Mouse (Mus musculus) adrenal gland, postnatal 4 days (tissue): Measurements from ENCODE around the gene Syt1. TPM values are rescaled to one million over a fixed set of nuclear protein-coding genes. Genes with fewer than 3 reads are reported as not detected.

Experiments
- DNase-seq, 2 experiments: peaks; one replicate each; pipeline ENCODE4 v3.0.0; 2021 to 2022; ENCODE audit warnings: low spot score in 2 of 2, mixed read lengths in 2 of 2
- total RNA-seq, 2 experiments: library from RNA; stranded (reverse); gene quantifications; 2 replicates each; pipeline ENCODE4 v1.2.3; 2021

Syt1 gene
- total RNA-seq, 2 experiments from 2014 or later = 24.9 to 30.7 TPM

DNA sequence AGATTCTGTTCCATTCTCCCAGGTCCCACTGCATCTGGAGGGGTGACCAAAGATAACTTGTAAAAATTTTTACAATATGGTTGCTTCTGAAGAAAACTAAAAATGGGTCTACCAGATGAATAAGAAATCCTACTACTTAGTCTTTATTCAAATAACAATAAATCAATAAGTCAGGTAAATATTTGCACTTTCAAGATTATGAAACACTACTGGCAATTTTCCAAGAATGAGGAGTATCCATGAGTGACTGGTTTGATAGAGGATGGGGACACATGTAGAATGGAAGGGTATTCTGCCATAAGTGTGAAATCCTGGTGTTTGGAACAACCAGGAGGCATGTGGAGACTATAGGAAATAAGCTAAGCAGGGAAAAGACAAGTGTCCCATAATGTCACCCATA lies 124.0 kb downstream of the Syt1 start:
- DNase-seq = no peak

DNA sequence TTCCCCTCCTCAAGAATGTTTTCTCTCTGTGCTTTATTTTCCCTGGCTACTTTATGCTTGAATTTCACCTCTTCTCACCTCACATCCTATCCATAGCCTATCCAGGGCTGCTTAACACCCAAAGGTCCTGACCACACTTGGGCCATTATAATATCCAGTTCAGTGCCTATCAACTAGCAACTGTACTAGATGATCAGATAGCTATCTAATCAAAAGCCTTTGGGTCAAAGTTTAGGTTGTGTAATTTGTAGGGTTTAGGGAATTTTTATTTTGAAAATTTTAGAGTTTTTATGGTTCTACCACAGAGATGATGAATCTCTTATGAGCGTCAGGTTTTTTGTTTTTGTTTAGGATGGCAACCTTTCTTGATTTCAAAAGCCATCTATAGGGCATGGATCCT lies 125.0 kb downstream of the Syt1 start:
- no peak for DNase-seq

DNA sequence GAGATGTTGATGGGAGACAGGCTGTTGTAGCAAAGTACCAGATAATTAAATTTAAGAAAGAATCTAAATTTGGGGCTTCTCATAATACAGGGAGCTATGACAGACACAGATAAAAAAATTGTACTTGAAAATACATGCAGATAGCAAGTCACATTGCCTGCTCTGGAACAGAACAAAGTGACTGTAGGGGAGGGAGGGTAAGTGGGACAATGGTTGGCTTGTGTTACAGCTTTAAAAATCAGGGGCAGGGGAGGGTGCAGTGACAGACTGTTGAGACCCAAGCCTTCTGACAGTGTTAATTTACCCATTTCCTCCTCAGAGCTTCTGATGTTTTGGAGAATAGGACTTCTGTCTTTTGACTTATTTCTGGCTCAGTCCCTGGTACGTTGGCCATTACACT lies 126.3 kb downstream of the Syt1 start:
- DNase-seq = no peak

DNA sequence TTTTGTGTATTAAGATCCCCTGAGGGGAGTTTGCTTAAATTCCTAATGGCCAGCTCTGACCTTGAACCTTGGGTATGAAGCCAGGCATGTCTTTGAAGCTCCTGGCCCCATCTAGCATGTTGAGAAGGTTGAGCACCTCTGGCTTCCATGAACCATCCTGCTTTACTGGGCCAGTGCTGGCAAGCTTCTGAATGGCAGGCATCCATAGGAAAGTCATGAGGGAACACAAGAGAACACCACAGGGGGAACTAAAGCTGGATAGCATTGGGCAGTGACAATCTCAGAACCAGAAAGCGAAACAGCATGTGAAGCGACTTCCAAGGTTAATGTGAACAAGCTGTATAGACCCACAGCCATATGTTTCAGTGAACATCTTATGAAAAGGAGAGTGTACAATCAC lies 130.4 kb downstream of the Syt1 start:
- no peak for DNase-seq

DNA sequence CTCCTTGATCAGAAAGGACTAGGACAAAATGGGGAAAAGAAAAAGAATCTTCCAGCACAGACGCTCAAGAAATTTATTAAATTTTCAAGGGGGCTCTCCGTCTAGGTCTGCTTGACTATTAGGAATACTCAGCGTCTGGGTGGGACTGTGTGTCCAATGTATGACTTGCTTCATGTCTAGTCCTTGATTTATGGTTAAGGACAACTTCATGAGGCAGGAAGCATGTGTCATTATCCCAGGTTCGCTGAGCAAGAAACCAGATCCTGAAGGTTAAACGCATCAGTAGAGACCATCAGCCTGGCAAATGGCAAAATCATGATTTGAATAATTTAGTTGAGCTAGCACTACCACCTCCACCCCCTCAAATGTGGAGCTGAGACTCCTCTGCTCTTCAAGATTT lies 135.1 kb downstream of the Syt1 start:
- DNase-seq = no peak

DNA sequence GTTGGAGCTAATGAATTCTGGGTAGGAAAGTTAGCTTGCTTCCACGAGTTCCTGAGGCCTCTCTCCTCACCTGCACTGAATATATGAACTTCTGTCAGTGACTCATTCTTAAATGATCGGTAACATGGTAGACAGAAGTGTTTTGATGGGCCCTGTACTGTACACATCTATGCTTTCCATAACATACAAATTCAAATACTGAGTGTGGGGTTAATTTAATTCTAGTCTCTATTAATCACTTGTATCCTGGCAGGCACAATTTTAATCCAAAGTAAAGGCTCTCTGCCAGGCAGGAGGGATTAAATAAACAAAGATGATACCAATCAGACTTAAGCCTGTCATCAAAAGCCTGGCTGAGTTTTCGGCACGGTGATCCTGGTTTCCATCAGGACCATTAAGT lies 136.1 kb downstream of the Syt1 start:
- no peak for DNase-seq

DNA sequence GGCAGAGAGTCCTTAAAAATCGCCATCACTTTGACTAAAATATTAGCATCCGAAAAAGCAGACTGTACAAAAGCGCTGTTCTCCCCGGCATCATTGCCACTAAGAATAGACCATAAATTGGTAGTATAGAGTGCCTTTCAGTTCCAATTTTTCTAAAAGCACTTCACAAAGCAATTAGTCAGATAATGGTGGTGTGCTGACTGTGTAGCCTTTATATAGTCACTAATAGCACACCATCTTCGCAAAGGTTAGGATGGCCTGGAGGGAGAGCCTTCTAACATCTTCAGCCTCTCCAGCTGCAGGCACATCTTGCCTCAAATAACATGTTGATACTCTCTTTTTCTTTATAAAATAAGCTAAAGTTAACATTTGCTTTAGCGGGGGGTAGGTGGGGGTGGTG lies 138.4 kb downstream of the Syt1 start:
- DNase-seq = no peak

DNA sequence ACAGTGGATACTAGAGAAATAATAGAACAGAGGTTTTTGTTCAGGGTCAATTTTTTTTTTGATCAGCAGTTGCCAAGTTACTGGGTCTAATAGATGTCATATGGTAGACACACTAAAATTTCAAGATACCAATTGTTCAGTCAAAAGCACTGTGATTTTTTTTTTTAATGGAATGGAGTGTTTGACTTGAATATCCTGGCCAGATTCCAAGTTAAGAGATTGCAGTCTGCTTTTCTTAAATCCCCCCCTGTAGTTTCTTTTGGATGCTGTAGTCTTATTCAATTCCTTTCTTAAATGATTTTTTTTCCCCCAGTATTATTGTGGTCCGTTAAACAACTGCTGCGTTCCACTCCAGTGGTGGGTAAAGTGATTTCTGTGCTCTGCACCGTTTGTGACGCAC lies 140.2 kb downstream of the Syt1 start:
- no peak for DNase-seq

DNA sequence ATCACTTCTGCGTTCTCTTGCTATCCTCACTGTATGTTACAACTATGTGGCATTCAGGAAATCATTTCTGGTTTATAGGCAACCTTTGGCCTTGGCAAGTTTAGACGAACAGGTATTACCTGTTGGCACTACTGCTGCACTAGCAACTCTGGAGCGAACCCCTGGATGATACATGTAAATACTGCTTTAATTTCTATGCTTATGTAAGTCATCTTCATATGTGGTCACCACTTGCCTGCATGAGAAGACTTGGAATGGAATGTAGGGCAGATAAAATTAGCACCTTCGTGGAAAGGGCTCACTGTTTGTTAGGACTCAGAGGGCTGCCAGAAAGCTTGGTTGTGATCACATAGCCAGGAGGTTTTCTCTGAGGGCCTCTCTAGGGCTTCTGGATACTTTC lies 142.6 kb downstream of the Syt1 start:
- no peak for DNase-seq

DNA sequence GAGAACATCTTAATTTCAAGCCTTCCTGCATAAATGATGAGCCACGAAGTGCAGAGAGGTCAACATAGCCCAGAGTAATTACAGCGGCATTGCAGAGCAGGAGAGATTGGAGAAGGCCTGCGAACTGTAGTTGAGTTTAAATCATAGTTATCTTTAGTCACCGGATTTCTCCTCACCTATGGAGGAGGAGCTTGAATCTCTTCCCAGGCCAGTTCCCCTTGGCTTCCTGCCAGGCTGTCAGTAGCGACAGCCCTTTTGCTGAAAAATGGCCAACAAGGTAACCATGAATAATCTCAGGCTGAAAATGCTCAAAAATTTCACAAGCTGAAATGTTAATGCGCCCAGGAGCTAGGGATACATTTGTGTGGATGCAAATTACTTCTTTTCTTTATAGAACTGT lies 143.6 kb downstream of the Syt1 start:
- DNase-seq = no peak

DNA sequence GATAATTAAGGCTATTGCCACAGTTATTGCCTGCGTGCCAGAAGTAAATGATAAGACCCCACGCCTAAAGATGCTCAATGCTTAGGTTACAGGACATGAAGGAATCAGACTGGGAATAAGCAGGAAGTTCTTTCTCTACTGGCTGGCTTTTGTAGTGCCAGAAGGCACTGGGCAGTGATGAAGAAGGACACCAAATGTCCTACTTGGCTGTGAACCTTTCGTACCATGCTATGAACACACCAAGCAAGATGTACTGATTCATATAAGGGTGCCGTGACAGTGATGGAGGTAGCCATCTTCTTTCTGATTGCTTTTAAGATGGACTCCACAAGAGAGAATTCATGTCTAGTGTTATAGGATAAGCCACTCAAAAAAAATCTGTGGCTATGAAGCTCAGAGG lies 145.2 kb downstream of the Syt1 start:
- no peak for DNase-seq

DNA sequence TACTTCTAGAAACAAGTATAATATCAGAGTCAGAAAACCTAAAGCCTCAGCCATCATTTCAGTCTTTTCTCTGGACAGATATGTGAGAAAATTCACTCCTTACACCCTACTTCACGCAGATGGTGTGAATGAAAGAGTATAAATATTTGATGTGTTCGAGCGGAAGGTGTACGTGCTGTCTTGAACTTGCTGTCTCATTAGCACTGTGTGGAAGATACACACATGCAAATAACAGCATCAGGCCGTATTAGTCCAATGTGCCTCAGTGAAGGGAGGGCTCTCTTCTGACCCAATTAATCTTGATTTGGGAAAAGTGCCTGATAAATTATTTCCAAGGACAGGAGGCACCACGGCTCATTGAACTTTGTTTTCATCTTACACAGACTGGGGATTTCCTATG lies 154.8 kb downstream of the Syt1 start:
- no peak for DNase-seq

DNA sequence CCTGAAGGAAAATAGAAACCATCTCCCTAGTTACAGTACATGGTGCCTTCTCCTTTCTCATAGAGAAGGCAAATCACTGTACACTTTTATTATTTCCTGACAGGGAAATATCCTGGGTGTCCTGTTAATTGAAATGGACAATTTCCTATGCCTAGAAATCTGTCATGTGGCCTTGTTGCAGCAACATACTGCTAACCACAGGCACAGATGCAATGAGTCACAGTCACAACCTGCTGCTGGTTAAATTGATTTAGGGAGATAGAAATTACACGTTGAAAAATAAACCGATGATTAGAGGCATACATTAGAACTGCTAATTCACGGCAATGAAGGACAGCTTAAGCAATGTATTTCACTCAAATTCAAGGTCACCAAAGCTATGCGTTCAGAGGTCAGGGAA lies 158.0 kb downstream of the Syt1 start:
- DNase-seq = no peak

DNA sequence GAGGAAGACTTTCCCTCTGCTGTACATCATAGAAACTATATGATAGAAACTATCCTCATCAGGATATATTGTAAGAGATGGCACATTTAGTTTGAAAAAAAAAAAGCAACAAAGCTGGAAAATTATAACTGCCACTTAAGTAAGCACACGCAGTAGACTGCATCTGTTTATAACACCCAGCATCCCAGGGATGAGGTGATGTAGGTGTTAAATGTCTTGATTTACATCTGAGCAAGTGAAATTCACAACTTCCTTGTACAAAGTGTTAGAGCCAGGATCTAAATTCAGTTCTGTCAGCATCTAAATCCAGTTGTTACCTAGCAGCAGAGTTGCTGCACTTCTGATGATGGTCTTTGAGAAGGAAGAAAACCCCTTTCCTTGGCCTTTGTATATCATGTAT lies 173.3 kb downstream of the Syt1 start:
- no peak for DNase-seq

DNA sequence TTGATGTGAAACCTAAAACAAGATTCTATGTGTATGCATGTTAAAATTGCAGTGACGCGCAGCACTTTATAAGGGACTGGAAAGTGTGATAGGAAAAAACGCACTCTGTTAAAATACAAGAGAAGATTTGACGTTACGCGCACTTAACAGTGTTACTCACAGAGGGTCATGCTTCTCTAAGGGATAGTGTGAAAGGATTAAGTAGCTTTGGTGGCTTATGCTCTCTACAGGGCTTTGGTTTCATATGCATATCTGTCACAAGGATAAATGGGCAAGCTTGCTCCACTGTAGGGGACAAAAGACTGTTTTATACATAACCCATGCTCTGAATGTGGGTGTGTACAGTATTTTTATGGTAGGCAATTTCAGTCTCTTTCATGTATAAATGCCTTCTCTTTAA lies 178.5 kb downstream of the Syt1 start:
- DNase-seq = no peak

DNA sequence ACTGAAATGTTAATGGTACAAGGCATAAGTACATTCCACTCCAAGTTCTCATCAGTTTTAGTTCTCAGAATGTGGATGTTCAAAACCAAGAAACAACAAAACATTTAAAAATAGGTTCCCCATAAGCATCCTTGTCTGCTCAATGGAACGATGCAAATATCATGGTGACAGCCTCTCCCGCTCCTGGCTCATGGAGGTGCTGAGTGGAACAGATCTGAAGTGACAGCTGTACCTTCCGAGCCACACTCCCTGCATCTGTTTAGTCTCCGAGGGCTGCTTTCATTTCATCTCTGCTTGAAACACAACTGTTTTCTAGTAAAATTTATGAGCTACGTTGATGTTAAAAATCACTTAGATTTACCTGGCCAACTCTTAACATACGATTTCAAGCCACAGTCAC lies 179.0 kb downstream of the Syt1 start:
- DNase-seq = no peak

DNA sequence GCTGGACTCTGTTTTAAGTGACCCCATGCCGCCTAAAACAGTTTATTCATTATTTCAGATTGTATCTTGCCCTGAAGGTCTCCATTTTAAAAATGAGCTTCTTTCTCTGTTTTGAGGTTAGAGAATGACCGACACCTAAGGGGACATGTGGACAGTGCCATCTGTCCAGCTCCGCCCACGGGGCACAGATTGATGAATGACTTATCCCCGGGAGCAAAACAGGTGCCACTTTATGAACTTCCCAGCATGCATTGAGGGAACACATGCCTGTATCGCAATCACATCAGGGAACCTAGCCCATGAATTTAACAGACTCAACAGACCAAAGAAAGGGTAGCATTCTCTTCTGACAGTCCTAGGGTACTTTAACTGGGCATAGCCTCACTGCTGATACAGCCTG lies 188.5 kb downstream of the Syt1 start:
- DNase-seq = no peak

DNA sequence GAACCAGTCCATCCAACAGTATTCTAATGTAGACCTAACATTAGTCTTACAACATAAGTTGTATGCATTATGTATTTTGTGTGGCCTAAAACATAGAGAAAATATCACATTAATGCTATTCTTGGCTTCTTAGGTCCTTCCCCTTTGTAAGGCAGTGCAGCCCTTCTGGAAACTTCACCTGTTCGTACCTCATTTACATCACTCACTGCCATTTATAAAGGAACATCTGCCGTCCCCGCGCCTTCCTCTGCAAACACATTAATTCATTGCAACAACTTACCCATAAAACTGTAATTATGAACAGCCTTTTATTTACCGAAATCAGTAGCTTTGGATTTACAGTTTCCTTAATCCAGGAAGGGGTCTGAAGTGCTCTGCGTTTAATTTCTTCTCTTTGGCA lies 195.4 kb downstream of the Syt1 start:
- DNase-seq = no peak

DNA sequence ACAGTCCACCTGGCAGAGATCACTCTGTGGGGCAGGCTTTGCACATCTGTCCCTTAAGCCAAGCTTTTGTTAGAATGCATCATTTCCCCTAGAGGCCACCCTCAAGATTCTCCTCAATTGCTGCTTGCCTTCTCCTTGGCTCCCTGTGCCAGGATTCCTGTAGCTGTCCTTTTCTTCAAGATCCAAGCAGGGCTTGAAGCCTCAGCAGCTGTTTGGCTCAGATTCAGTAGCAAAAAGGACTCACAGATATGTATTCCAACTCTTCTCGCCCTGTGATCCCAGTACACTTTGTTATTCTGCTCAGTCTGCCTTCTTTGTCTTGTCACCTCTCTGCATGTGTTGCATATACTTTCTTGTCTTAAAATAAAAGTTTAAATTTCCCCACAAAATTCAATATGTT lies 206.4 kb downstream of the Syt1 start:
- no peak for DNase-seq

DNA sequence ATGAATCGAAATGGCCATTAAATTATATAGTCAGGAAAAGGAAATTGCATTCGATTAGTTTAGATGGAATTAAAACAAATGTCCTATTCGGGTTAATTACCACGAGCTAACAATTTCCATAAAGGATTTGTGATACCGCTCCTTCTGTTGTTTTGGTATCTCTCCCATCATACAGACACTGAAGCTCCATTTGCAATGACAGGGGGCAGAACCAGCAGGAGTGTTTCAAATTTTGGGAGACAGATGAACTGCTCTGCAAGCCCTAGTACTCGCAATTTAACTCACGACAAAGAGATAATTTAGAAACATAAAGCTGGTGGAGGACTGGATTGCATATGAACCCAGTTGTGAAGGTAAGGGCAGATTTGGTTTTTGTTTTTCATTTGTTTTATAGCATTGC lies 210.0 kb downstream of the Syt1 start:
- no peak for DNase-seq

DNA sequence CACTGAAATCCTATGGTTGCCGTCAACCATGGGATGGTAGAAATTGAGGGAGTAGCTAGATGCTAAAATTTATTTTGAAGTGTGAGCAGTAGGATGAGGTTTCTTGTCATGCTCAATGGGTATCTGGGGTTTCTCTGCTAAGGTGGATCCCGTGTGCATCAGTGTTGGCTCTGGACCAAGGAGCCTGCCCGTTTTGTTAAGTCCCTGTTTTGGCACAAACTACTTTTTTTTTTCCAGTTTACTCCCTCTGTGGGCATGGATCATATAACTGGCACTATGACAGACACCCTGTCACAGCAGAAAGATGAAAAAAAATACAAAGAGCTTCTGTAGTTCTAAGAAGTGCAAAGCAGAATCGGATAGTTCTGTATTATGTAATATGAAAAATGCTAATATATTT lies 212.0 kb downstream of the Syt1 start:
- DNase-seq = no peak

DNA sequence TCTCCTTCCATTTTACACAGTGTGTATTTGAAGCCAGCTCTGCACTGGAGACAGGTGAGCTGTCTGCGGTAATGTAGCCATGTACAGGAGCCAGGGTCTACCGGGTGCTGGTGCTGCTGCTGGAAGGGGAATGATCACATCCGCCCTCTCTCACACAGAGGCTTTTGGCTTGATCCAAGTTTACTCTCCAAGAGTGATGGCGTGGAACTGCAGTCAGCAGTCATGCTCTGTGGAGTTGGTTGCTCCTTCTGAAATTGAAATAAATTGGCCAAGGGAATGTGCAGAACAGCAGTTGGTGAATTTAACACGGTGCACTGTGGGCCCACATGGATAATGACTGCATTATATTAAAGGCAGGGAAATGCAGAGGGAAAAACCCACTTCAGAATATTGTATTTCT lies 228.0 kb downstream of the Syt1 start:
- DNase-seq = no peak

DNA sequence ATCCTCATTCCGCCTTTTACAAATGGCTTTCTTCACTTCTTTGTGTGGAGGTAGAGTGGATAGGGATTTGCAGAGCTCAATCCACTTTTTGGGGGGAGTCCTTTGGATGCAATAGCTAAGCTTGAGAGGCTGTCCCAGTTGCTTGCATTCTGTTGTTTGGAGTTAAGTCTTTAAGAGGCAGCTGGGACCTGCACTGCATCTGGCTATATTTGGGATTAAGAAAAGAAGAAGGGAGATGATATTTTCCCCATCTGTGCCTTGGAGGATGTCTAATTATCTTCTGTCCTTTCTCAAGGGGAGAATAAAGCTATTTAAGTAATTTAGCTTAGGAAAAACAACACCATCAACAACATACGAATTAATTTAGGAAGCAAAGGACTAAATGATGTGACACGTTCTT lies 230.2 kb downstream of the Syt1 start:
- no peak for DNase-seq

DNA sequence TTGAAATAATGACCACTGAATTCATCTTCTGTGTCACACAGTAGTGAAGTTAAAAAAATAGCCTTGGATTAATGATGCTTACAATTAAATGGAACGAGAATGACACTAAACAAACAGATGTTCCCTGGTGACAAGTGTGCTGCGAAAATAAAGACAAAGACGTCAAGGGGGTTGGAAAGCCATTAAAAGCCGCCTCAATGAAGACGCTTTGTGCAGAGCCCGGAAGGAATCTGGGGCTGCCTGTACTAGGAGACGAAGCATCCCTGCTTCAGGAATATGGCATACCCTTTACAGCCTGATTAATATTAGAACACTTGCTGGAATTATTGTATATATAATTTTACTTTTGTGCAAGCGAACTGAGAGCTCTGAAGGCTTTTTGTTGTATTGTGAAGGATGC lies 234.0 kb downstream of the Syt1 start:
- DNase-seq = no peak

DNA sequence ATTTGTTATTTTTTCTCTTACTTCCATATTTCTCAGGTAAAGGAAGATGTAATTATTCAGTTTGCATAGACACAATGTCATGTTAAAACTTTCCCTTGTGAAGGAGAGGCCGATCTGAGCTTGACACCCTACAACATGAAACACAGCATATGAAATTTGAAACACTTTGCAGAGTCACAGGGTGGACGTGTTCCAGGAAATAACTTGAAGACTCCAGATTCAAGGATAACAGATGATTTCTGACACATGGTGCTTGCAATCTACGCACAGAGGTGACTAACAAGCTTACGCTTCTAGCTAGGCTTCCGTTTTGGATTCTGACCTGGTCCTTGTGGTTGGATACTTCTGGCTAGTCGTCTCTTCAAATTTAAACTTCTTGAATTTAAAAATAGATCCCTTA lies 239.7 kb downstream of the Syt1 start:
- no peak for DNase-seq
